Mouse (Mus musculus): ENCODE measurements around the gene Galk2.

The Galk2 gene

GRCm38 (mm10) chr2:125900797-125901410 is 42.0 kb downstream of the Galk2 start:
- no peak for DNase-seq

- no peak for DNase-seq
Measured at GRCm38 (mm10) chr2:125901426-125901825, 42.5 kb downstream of the Galk2 start.

DNA sequence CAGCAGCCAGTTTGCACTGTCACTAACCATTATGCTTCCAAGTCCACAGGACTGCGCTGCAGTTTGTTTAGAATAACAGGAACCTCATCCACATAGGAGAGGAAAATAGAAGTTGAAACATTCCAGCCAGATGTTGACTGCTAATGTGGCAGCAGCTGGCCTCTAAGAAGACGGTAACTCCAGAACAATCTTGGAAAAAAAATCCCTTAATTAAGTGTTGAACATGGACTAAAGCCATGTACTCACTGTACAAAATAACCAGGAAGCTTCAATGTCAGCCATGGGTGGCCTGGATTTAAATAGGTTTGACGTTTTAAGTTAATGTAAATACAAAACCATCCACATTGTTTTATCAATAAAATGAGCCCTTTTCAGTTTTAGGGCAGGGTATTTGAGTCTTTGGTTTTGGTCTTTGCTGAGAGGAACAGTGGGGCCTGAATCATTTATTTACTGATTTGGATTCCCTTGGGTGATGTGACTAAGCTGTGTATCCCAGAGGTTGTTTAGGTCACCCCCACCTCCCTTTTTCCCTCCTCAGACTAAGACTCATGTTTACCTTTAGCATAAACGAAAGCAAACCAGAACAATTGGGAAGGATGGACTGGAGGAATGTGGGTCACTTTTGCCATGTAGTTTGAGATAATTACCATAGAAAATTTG is 47.6 kb downstream of the Galk2 start:
- no peak for DNase-seq

DNA sequence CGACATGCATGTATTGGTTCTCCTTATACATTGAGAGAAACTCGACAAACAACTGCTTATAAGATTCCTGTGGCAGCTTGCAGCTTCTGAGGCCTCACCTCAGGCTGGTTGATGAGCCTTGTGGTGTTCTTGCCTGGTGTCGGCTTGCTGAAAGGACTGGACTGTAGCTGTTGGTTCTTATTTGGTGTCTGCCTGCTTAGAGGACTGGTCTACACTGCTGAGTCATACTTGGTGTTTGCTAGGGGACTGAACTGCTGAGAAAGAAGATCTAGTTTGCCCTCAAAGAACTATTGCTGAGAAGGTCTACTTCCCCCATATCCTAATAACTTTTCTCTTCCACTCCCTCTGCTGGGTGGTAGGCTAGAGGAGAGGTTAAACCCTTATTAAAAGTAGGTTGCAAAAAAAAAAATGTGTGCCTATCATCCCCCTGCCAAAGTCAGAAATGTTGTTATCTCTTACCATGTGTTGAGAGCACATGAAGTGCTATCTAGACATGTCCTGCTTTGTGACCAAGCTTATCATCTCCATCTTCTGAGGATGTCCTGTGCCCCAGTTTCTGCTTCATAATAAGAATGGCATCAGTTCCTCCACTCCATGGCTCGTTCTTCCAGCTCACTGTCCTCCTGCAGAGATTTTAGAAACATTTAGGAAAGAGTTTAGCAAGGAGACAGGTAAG is 48.8 kb downstream of the Galk2 start:
- DNase-seq, result no peak

GRCm38 (mm10) chr2:125914167-125914566 is 55.3 kb downstream of the Galk2 start:
- DNase-seq, result no peak

GRCm38 (mm10) chr2:125914713-125915112 is 55.8 kb downstream of the Galk2 start:
- no peak for DNase-seq

GRCm38 (mm10) chr2:125916652-125917296 is 57.9 kb downstream of the Galk2 start:
- DNase-seq, result no peak

- no peak for DNase-seq
Measured at GRCm38 (mm10) chr2:125917297-125917679, 58.4 kb downstream of the Galk2 start.

DNA sequence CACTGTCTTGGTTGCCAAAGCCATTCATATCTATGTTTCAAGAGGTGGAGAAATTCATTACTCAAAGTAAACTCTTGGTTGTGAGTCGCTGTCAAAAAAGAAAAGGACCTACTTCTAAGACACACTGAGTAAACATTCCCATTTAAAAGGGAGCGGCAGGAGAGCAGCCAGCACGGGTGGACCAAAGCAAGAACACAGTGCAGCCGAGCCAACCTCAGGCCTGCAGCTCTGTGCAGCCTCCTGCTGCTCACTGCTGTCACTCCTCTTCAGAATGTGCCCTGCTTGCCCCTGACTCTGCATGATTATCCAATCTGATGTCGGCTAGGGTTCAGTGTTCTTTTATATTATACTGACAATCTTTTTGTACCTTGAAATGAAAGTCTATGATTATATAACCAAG is 62.4 kb downstream of the Galk2 start:
- DNase-seq, result no peak

DNA sequence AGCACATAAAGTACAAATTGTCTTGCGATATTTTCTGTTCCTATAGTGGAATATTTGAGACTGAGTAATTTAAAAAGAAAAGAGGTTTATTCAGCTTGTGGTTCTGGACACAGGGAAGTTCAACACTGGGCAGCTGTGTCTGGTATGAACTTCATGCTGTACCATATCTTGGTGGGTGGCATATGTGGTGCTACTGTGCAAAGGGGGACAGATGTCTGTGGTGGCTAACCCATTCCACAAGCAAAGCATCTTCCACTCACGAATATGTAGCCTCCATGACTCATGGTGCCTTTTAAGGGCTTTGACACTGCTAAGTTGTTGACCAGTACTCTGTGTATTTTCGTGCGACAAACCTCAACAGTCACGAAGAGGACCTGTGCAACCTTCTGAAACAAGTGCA is 63.2 kb downstream of the Galk2 start:
- no peak for DNase-seq

DNA sequence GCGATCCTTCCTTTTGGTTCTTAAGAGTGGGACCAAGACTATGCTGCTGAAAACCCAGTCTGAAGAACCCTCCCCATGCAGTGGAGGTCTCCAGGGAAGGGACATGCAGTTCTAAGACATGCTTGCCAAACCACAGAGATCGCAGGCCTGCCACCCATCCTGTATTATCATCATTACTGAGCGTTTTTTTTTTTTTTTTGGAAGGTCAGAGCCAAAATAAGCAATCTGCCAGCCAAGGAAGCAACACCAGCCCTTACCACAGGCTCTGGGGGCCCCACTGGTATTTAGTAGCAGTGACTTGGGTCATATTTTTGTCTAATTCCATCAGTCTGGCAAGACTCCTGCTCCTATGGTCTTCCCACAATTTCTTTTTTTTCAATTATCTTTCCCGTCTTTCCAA is 64.0 kb downstream of the Galk2 start:
- DNase-seq, result no peak

GRCm38 (mm10) chr2:125923346-125923745 is 64.4 kb downstream of the Galk2 start:
- no peak for DNase-seq

DNA sequence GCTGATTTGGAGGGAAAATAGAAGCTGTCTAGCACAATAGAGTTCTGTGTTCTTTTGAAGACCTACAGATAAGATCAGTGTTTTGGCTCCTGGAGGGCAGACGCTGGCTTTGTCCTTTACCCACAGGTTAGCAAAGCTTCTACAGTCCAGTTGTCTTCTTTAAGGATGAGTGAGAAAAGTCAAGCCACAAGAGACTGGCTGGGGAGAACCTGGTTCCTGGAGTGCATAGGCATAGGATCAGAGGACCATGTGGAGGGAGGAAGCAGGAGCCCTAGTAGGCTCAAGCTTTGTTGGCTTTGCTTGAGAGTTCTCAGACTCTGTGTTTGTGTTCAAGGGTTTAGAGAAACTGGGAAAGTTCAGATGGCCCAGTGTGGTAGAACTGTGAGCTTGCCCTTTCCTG is 65.6 kb downstream of the Galk2 start:
- no peak for DNase-seq

- DNase-seq, result no peak
Measured at GRCm38 (mm10) chr2:125925081-125925480, 66.2 kb downstream of the Galk2 start.

DNA sequence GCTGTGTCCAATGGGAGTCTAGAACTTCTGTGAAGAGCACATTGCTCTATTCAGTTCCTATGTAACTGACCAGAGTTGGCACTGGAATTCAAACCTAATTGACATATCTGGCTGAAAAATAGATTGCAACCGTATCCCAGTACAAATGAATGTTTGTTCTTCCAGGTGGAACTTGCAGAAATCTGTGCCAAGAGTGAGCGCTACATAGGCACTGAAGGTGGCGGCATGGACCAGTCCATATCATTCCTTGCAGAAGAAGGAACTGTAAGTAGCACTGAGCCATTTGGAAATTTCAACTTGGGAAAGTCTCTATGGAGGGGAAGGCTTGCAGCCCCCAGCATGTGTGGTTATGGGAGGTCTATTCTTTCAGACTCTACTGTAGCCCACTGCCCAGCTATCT is 70.5 kb downstream of the Galk2 start:
- DNase-seq, result no peak

GRCm38 (mm10) chr2:125929872-125930271 is 71.0 kb downstream of the Galk2 start:
- DNase-seq, result no peak

- no peak for DNase-seq
Measured at GRCm38 (mm10) chr2:125931193-125931592, 72.3 kb downstream of the Galk2 start.

DNA sequence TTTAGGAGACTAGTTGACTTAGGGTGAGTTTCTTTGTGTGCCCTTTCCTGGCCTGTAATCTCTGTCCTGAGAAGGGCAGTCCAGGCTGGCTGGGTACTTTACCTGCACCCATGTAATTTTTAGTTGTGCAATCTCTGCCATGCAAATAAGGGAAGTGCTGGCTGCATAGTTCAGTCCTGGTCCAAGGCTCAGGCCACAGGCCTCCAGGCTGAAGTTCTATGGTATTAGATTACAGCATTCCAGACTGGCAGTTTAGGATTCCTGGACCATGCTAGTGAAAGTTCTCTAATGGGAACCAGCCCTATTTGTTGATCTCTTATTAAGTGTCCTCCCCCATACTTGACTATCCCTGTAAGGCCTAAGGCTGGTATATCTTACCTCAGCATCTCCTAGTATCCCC is 73.8 kb downstream of the Galk2 start:
- no peak for DNase-seq

- DNase-seq, result no peak
Measured at GRCm38 (mm10) chr2:125933977-125934376, 75.1 kb downstream of the Galk2 start.

DNA sequence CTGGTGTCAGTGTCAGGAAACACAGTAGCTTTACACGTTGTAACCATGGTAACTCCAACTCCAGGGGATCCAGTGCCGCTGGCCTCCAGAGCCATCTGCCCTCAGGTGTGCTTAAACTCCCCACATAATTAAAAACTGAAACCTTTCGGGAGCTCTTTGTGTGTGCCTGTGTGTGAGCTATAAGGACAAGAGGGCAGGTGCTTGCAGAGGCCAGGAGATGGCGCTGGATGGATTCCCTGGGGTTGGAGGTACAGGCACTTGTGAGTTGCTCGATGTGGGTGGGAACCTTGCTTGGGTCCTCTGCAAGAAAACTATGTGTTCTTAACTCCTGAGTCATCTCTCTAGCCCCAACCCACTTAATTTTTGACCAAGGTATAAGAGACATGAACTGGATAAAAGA is 77.5 kb downstream of the Galk2 start:
- DNase-seq, result no peak

GRCm38 (mm10) chr2:125938993-125939642 is 80.2 kb downstream of the Galk2 start:
- no peak for DNase-seq

DNA sequence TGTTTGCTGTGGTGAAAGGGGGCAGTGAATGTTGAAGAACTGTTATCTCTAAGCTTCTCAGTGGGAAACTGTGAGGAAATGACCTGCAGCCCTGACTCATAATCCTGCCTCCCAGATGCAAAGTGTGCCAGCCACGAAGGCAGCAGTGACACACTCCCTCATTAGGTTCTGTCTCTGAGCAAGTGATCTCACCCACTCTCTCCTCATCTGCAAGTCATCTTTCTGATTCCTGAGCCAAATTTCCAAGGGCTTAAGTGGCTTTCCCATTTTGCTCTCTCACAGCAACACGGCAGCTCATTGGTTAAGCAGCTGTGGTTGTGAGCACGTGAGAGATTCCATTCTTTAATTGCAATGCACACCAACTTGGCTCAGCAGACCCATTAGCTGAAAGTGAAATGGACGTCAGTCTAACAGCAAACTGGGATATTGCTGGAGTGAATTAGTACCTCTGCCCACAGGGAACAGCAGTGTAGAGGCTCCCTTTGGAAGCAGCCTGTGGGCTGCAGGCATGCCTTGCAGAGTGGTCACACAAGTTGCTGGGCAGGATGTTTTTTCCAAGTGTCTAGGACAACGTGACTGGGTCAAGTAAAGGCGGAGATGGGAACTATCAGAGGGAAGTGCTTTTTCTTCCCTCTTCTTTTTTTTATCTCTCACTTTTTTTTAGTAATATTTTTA is 82.3 kb downstream of the Galk2 start:
- no peak for DNase-seq

GRCm38 (mm10) chr2:125943301-125943700 is 84.4 kb downstream of the Galk2 start:
- DNase-seq, result no peak

Data from right cerebral cortex, postnatal 4 days (tissue).